Mouse (Mus musculus): ENCODE data around the gene Espl1. TPM values are rescaled to one million over a fixed set of nuclear protein-coding genes. Genes with fewer than 3 reads are reported as not detected.
A peak's percentile ranks its signal among the peaks of the same experiment; 100 is the strongest.

The Espl1 gene
- polyA plus RNA-seq, 1 experiment from 2014 or later, result 32.2 TPM

- peaks cover 44% of the 10 kb centered on the region for H3K4me1 ChIP-seq
- WGBS, result 10% methylated on average over 7 of the region's 7 CpGs
- peak overlapping the region; percentile 42 for H3K4me3 ChIP-seq
- H3K36me3 ChIP-seq, result no peaks in the 10 kb centered on the region
- peak overlapping the region; percentile 65 for H3K9ac ChIP-seq
- ATAC-seq (ENCODE audit: low FRiP score, low read depth), result no peak
- peaks cover 3% of the 10 kb centered on the region; the same call in 1 of the 2 replicates for H3K27me3 ChIP-seq
- H3K4me2 ChIP-seq (replicated peaks), result peak overlapping the region; percentile 65
- H3K27ac ChIP-seq, result no peak overlapping the region
- H3K9me3 ChIP-seq, result no peaks in the 10 kb centered on the region
Measured at GRCm38 (mm10) chr15:102366238-102366637, 70.2 kb downstream of the Espl1 start.

DNA sequence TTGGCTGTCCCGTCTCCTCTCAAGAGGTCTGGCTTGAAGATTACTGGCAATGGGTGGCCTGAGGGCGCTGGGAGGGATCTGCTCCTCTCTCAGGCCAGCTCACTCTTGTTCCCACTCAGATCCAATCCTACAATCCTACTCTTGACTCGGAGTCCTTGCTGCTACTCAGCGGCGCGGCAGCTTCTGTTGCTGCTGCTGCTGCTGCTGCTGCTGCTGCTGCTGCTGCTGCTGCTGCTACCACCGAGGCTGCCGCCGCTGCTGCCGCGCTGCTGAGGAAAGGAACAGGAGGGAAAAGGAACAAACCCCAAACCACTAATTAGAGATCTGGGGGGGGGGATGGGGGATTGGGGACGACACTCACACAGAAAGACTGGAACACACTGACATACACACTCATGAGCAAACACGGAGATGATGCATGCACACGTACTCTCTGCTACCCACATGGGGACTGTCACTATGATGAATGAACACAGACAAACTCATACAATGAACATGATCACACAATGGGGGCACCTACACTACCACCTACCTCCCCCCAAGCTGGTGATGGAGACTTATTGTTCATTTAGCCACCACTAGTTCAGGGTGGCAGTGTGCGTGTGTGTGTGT lies 70.8 kb downstream of the Espl1 start, which contains the start of gene Sp7:
Sp7 (minus strand) TSS at position 450 of the 612 bp plus-strand sequence.
- ATAC-seq (ENCODE audit: low FRiP score, low read depth), result no peak
- no peaks in the 10 kb centered on the region for H3K9me3 ChIP-seq
- peak within 1 kb of the TSS; percentile 42 for H3K4me3 ChIP-seq
- peak within 1 kb of the TSS; percentile 65 for H3K4me2 ChIP-seq (replicated peaks)
- H3K4me1 ChIP-seq, result peaks cover 45% of the 10 kb centered on the region
- peak within 1 kb of the TSS; percentile 65 for H3K9ac ChIP-seq
- H3K36me3 ChIP-seq, result no peaks in the 10 kb centered on the region
- no peak within 1 kb of the TSS for H3K27ac ChIP-seq
- H3K27me3 ChIP-seq, result peaks cover 3% of the 10 kb centered on the region; the same call in 1 of the 2 replicates
- 10% methylated on average over 15 of the region's 15 CpGs for WGBS

- 0 out of 2 replicates have a peak overlapping the region, but pooled peaks have one; percentile 11 for H3K27ac ChIP-seq
- H3K4me3 ChIP-seq, result peak overlapping the region; percentile 20; the same call in 1 of the 2 replicates
- H3K4me2 ChIP-seq (replicated peaks), result peak overlapping the region; percentile 53
- peak overlapping the region; percentile 43 for H3K9ac ChIP-seq
- H3K36me3 ChIP-seq, result no peaks in the 10 kb centered on the region
- ATAC-seq (ENCODE audit: low FRiP score, low read depth), result no peak
- H3K27me3 ChIP-seq, result peaks cover 3% of the 10 kb centered on the region; the same call in 1 of the 2 replicates
- 20% methylated on average over 13 of the region's 13 CpGs for WGBS
- peaks cover 36% of the 10 kb centered on the region for H3K4me1 ChIP-seq
- H3K9me3 ChIP-seq, result no peaks in the 10 kb centered on the region
Measured at GRCm38 (mm10) chr15:102369972-102370371, 73.9 kb downstream of the Espl1 start.

GRCm38 (mm10) chr15:102370727-102371126 lies 74.7 kb downstream of the Espl1 start:
- Histone ChIP-seq H3K4me1 (peaks cover 32% of the 10 kb centered on the region), H3K27ac (peak overlapping the region; percentile 18; the same call in 1 of the 2 replicates), H3K27me3 (peaks cover 1% of the 10 kb centered on the region; the same call in 1 of the 2 replicates), H3K9ac (peak overlapping the region; percentile 43), H3K36me3 (no peaks in the 10 kb centered on the region), H3K4me3 (peak overlapping the region; percentile 20), H3K4me2 (replicated peaks) (peak overlapping the region; percentile 53), H3K9me3 (no peaks in the 10 kb centered on the region)
- under 1% methylated on average over 10 of the region's 10 CpGs for WGBS
- ATAC-seq (ENCODE audit: low FRiP score, low read depth), result peak; percentile 88

Other genes with a start within 250 kb of the Espl1 start
- 118 and 120 TPM in 2 replicates for gene Eif4b, start 222.5 kb upstream of the Espl1 start, polyA plus RNA-seq (2015; fragmentation: Nextera tagmentation; extraction: Ambion mirVana)
- gene Tns2, start 195.9 kb upstream of the Espl1 start, polyA plus RNA-seq (2015; fragmentation: Nextera tagmentation; extraction: Ambion mirVana), result 39.8 and 45.3 TPM in 2 replicates
- 22.9 and 23.2 TPM in 2 replicates for gene Spryd3, start 160.0 kb upstream of the Espl1 start, polyA plus RNA-seq (2015; fragmentation: Nextera tagmentation; extraction: Ambion mirVana)
- gene Igfbp6, start 151.9 kb upstream of the Espl1 start, polyA plus RNA-seq (2015; fragmentation: Nextera tagmentation; extraction: Ambion mirVana), result 3.9 and 4.4 TPM in 2 replicates
- 0.20 and 0.27 TPM in 2 replicates for gene Soat2, start 145.7 kb upstream of the Espl1 start, polyA plus RNA-seq (2015; fragmentation: Nextera tagmentation; extraction: Ambion mirVana)
- gene Zfp740, start 93.0 kb upstream of the Espl1 start, polyA plus RNA-seq (2015; fragmentation: Nextera tagmentation; extraction: Ambion mirVana), result 74.2 and 82.6 TPM in 2 replicates
- gene Csad, start 91.5 kb upstream of the Espl1 start, polyA plus RNA-seq (2015; fragmentation: Nextera tagmentation; extraction: Ambion mirVana), result 75.2 and 82.1 TPM in 2 replicates
- 3.2 and 3.5 TPM in 2 replicates for gene Itgb7, start 64.3 kb upstream of the Espl1 start, polyA plus RNA-seq (2015; fragmentation: Nextera tagmentation; extraction: Ambion mirVana)
- 131 and 145 TPM in 2 replicates for gene Rarg, start 38.7 kb upstream of the Espl1 start, polyA plus RNA-seq (2015; fragmentation: Nextera tagmentation; extraction: Ambion mirVana)
- 1.1 and 1.3 TPM in 2 replicates for gene Gm9918, start 25.7 kb upstream of the Espl1 start, polyA plus RNA-seq (2015; fragmentation: Nextera tagmentation; extraction: Ambion mirVana)
- 64.7 and 65.8 TPM in 2 replicates for gene Mfsd5, start 16.8 kb upstream of the Espl1 start, polyA plus RNA-seq (2015; fragmentation: Nextera tagmentation; extraction: Ambion mirVana)
- gene Pfdn5, start 29.9 kb downstream of the Espl1 start, polyA plus RNA-seq (2015; fragmentation: Nextera tagmentation; extraction: Ambion mirVana), result 431 and 451 TPM in 2 replicates
- gene Myg1, start 35.4 kb downstream of the Espl1 start, polyA plus RNA-seq (2015; fragmentation: Nextera tagmentation; extraction: Ambion mirVana), result 110 and 116 TPM in 2 replicates
- gene Aaas, start 54.5 kb downstream of the Espl1 start, polyA plus RNA-seq (2015; fragmentation: Nextera tagmentation; extraction: Ambion mirVana), result 75.9 and 76.6 TPM in 2 replicates
- gene Sp7, start 70.9 kb downstream of the Espl1 start, polyA plus RNA-seq (2015; fragmentation: Nextera tagmentation; extraction: Ambion mirVana), result 6.0 and 7.4 TPM in 2 replicates
- 11.6 and 12.0 TPM in 2 replicates for gene Sp1, start 109.9 kb downstream of the Espl1 start, polyA plus RNA-seq (2015; fragmentation: Nextera tagmentation; extraction: Ambion mirVana)
- gene Amhr2, start 149.1 kb downstream of the Espl1 start, polyA plus RNA-seq (2015; fragmentation: Nextera tagmentation; extraction: Ambion mirVana), result 0.23 and 0.36 TPM in 2 replicates
- 59.5 and 62.6 TPM in 2 replicates for gene Prr13, start 162.8 kb downstream of the Espl1 start, polyA plus RNA-seq (2015; fragmentation: Nextera tagmentation; extraction: Ambion mirVana)
- gene Pcbp2, start 174.3 kb downstream of the Espl1 start, polyA plus RNA-seq (2015; fragmentation: Nextera tagmentation; extraction: Ambion mirVana), result 262 and 273 TPM in 2 replicates
- 2.5 and 7.5 TPM in 2 replicates for gene Gm10337, start 207.5 kb downstream of the Espl1 start, polyA plus RNA-seq (2015; fragmentation: Nextera tagmentation; extraction: Ambion mirVana)
- gene Map3k12, start 220.8 kb downstream of the Espl1 start, polyA plus RNA-seq (2015; fragmentation: Nextera tagmentation; extraction: Ambion mirVana), result 22.4 and 24.5 TPM in 2 replicates
- 101 and 107 TPM in 2 replicates for gene Tarbp2, start 221.9 kb downstream of the Espl1 start, polyA plus RNA-seq (2015; fragmentation: Nextera tagmentation; extraction: Ambion mirVana)
- 2.9 and 3.4 TPM in 2 replicates for gene Npff, start 228.7 kb downstream of the Espl1 start, polyA plus RNA-seq (2015; fragmentation: Nextera tagmentation; extraction: Ambion mirVana)